ENCODE assay signal across 8 mouse cellular contexts in genomic region chr15:62127602-62128158, GRCm38 (mm10).
DNase-seq lines count a peak whose midpoint lies in the region; ATAC-seq and TF ChIP-seq lines count a peak whose summit lies in the region.

No protein-coding gene starts in this region.

- no peaks in the 10 kb centered on the region for H3K27me3 ChIP-seq in hindbrain, embryonic 10.5 days (ENCODE audit: insufficient read depth, poor library complexity, severe bottlenecking)
- H3K27me3 ChIP-seq in hindbrain, embryonic 13.5 days: no peaks in the 10 kb centered on the region
- H3K27me3 ChIP-seq in heart, embryonic 11.5 days (ENCODE audit: control insufficient read depth, insufficient read depth, low read length): no peaks in the 10 kb centered on the region
- H3K27me3 ChIP-seq in liver, embryonic 16.5 days (ENCODE audit: control insufficient read depth, insufficient read depth, low read depth, low read length): no peaks in the 10 kb centered on the region

- H3K36me3 ChIP-seq in hindbrain, embryonic 10.5 days: no peaks in the 10 kb centered on the region
- no peaks in the 10 kb centered on the region for H3K36me3 ChIP-seq in hindbrain, embryonic 13.5 days
- no peaks in the 10 kb centered on the region for H3K36me3 ChIP-seq in heart, embryonic 11.5 days (ENCODE audit: control insufficient read depth, insufficient read depth, low read length)
- H3K36me3 ChIP-seq in liver, embryonic 16.5 days (ENCODE audit: control insufficient read depth, insufficient read depth): no peaks in the 10 kb centered on the region

- H3K4me3 ChIP-seq in hindbrain, embryonic 10.5 days: no peak overlapping the region
- H3K4me3 ChIP-seq in hindbrain, embryonic 13.5 days: no peak overlapping the region
- no peak overlapping the region for H3K4me3 ChIP-seq in heart, embryonic 11.5 days (ENCODE audit: low read depth, low read length)
- H3K4me3 ChIP-seq in liver, embryonic 16.5 days (ENCODE audit: low read depth, low read length): no peak overlapping the region
- H3K4me3 ChIP-seq in layer of hippocampus, adult 2 months: no peak overlapping the region

- H3K9me3 ChIP-seq in hindbrain, embryonic 10.5 days: no peaks in the 10 kb centered on the region
- no peaks in the 10 kb centered on the region for H3K9me3 ChIP-seq in hindbrain, embryonic 13.5 days
- no peaks in the 10 kb centered on the region for H3K9me3 ChIP-seq in heart, embryonic 11.5 days (replicated peaks; ENCODE audit: control insufficient read depth, low read length)
- H3K9me3 ChIP-seq in liver, embryonic 16.5 days (replicated peaks; ENCODE audit: control insufficient read depth, low read length): no peaks in the 10 kb centered on the region

- no peak for TF ChIP-seq CTCF in layer of hippocampus, adult 2 months (conservative IDR thresholded peaks at IDR 0.05)

- WGBS in hindbrain, embryonic 10.5 days: 52% methylated on average over 11 of the region's 11 CpGs
- WGBS in hindbrain, embryonic 13.5 days: 43% methylated on average over 11 of the region's 11 CpGs
- WGBS in heart, embryonic 11.5 days (ENCODE audit: insufficient replicate concordance): 57% methylated on average over 11 of the region's 11 CpGs
- 37% methylated on average over 11 of the region's 11 CpGs for WGBS in liver, embryonic 16.5 days (ENCODE audit: insufficient replicate concordance)

- H3K9ac ChIP-seq in hindbrain, embryonic 13.5 days: no peak overlapping the region
- H3K9ac ChIP-seq in heart, embryonic 11.5 days (ENCODE audit: low read depth, low read length): no peak overlapping the region
- H3K9ac ChIP-seq in liver, embryonic 16.5 days (ENCODE audit: low read depth, low read length): no peak overlapping the region

- H3K4me1 ChIP-seq in hindbrain, embryonic 10.5 days (replicated peaks): peaks cover 20% of the 10 kb centered on the region
- H3K4me1 ChIP-seq in hindbrain, embryonic 13.5 days (replicated peaks): peaks cover 13% of the 10 kb centered on the region
- H3K4me1 ChIP-seq in heart, embryonic 11.5 days (ENCODE audit: control insufficient read depth, insufficient read depth, low read length): peaks cover 6% of the 10 kb centered on the region; the same call in 1 of the 2 replicates
- peaks cover 23% of the 10 kb centered on the region for H3K4me1 ChIP-seq in liver, embryonic 16.5 days (ENCODE audit: control insufficient read depth, low read depth, low read length)

- DNase-seq in hindbrain, embryonic 10.5 days (ENCODE audit: low spot score): no peak
- peak; percentile 56 for DNase-seq in embryo, embryonic 10.5 days (ENCODE audit: low spot score)
- no peak for DNase-seq in layer of hippocampus, adult 2 months (ENCODE audit: low spot score in 2 of 2)
- DNase-seq in cerebellum, postnatal 10 days: no peak
- no peak for DNase-seq in adrenal gland, adult 2 months

- no peak overlapping the region for H3K4me2 ChIP-seq in hindbrain, embryonic 13.5 days
- no peak overlapping the region for H3K4me2 ChIP-seq in heart, embryonic 11.5 days
- peak overlapping the region; percentile 13; the same call in 1 of the 2 replicates for H3K4me2 ChIP-seq in liver, embryonic 16.5 days (ENCODE audit: low read depth, low read length)

- 0 out of 2 replicates have a peak overlapping the region, but pooled peaks have one; percentile 45 for H3K27ac ChIP-seq in hindbrain, embryonic 10.5 days
- H3K27ac ChIP-seq in hindbrain, embryonic 13.5 days: no peak overlapping the region
- no peak overlapping the region for H3K27ac ChIP-seq in heart, embryonic 11.5 days (ENCODE audit: low read depth, low read length)
- peak overlapping the region; percentile 39; the same call in 1 of the 2 replicates for H3K27ac ChIP-seq in liver, embryonic 16.5 days (ENCODE audit: low read length)
- no peak overlapping the region for H3K27ac ChIP-seq in layer of hippocampus, adult 2 months

- no peak for ATAC-seq in hindbrain, embryonic 13.5 days (ENCODE audit: low FRiP score)
- 0 out of 2 replicates have a peak, but pooled peaks have one; percentile 63 for ATAC-seq in heart, embryonic 11.5 days (replicated peaks; ENCODE audit: insufficient number of reproducible peaks, low FRiP score, low TSS enrichment)
- peak; percentile 37; the same call in 1 of the 2 replicates for ATAC-seq in liver, embryonic 16.5 days (ENCODE audit: low read depth)

Comparison
In these comparisons a context has a peak if more than half of its experiments do, and no peak if none do; other contexts are left out.
1. H3K27ac ChIP-seq: peak in hindbrain, embryonic 10.5 days (single experiment) and liver, embryonic 16.5 days (single experiment); none in hindbrain, embryonic 13.5 days (single experiment), heart, embryonic 11.5 days (single experiment) and layer of hippocampus, adult 2 months (single experiment).